Mouse (Mus musculus) forebrain, postnatal 0 days (tissue): ENCODE measurements around the gene Slc25a36. TPM values are rescaled to one million over a fixed set of nuclear protein-coding genes. Genes with fewer than 3 reads are reported as not detected.

ENCODE experiments used
- ATAC-seq: fragments of 200-750 bp; cut with Nextera tagmentation; 2 replicates; pipeline ENCODE4 v1.8.0; 2017; ENCODE audit warnings: mild to moderate bottlenecking, moderate library complexity
- DNase-seq: peaks from one replicate; pipeline ENCODE4 v3.0.0-alpha.2; 2015
- H3K27ac ChIP-seq: fragments of 300-500 bp; sonication (generic); 2 replicates; pipeline ENCODE4 v1.5.1; 2014; ENCODE audit warnings: low read depth, mild to moderate bottlenecking, antibody characterized with exemption, low read length, moderate library complexity, mixed read lengths
- H3K27me3 ChIP-seq: fragments of 300-500 bp; sonication (generic); 2 replicates; pipeline ENCODE4 v1.6.1; 2014; ENCODE audit warnings: mild to moderate bottlenecking, low read length, mixed read lengths; ENCODE audit not compliant: insufficient read depth
- H3K36me3 ChIP-seq: fragments of 300-500 bp; sonication (generic); 2 replicates; pipeline ENCODE4 v1.6.1; 2014; ENCODE audit warnings: mild to moderate bottlenecking, moderate library complexity; ENCODE audit not compliant: insufficient read depth
- H3K4me1 ChIP-seq: fragments of 300-500 bp; sonication (generic); 2 replicates; pipeline ENCODE4 v1.6.1; 2014; ENCODE audit warnings: antibody characterized with exemption; ENCODE audit not compliant: insufficient read depth
- H3K4me2 ChIP-seq: fragments of 300-500 bp; sonication (generic); 2 replicates; pipeline ENCODE4 v1.6.1; 2014; ENCODE audit warnings: low read depth, mild to moderate bottlenecking, moderate library complexity
- H3K4me3 ChIP-seq: fragments of 300-500 bp; sonication (generic); 2 replicates; pipeline ENCODE4 v1.5.1; 2014; ENCODE audit warnings: low read depth, low read length, mixed read lengths
- H3K9ac ChIP-seq: fragments of 300-500 bp; sonication (generic); 2 replicates; pipeline ENCODE4 v1.6.1; 2014; ENCODE audit warnings: mild to moderate bottlenecking
- H3K9me3 ChIP-seq: fragments of 300-500 bp; sonication (generic); 2 replicates; pipeline ENCODE4 v1.6.1; 2016; ENCODE audit warnings: low read length
- CTCF ChIP-seq: sonication (generic); IDR thresholded peaks from 2 replicates; pipeline ENCODE4 v1.5.1; 2016; ENCODE audit warnings: antibody characterized with exemption, control low read depth, low read depth
- WGBS: fragments of 180-500 bp; shearing (Covaris S2); extraction: QIAGEN DNeasy Blood & Tissue Kit; methylation state at CpG from one replicate; pipeline ENCODE4 v1.1.7; 2014; 5-methylcytosine and 5-hydroxymethylcytosine counted together
- polyA plus RNA-seq: library from polyadenylated mRNA; unstranded; fragments of >200 nt; fragmentation: Nextera tagmentation; extraction: Ambion mirVana; gene quantifications from 2 replicates; pipeline ENCODE4 v1.2.1, GENCODE M21; 2015
- total RNA-seq: library from RNA; depleted of rRNA; stranded (reverse); fragments of >200 nt; gene quantifications from 2 replicates; pipeline ENCODE4 v1.2.3, GENCODE M21; 2014

Gene Slc25a36
- total and polyA plus RNA-seq, 2 experiments from 2014 or later, result 54.6 to 138 TPM

- Histone ChIP-seq H3K27me3 (no peaks in the 10 kb centered on the region), H3K4me3 (no peak overlapping the region), H3K27ac (no peak overlapping the region), H3K4me1 (no peaks in the 10 kb centered on the region), H3K36me3 (no peaks in the 10 kb centered on the region), H3K9ac (no peak overlapping the region), H3K9me3 (no peaks in the 10 kb centered on the region), H3K4me2 (no peak overlapping the region)
- no peak for TF ChIP-seq CTCF
- 40% methylated on average over 4 of the region's 4 CpGs for WGBS
- DNase-seq, result peak; percentile 22
- ATAC-seq, result no peak
Observed at GRCm38 (mm10) chr9:97065885-97066284, 45.1 kb downstream of the Slc25a36 start.

GRCm38 (mm10) chr9:97065216-97065615 lies 45.7 kb downstream of the Slc25a36 start:
- no peak overlapping the region for H3K9ac ChIP-seq
- no peak overlapping the region for H3K27ac ChIP-seq
- H3K36me3 ChIP-seq, result no peaks in the 10 kb centered on the region
- H3K4me1 ChIP-seq, result no peaks in the 10 kb centered on the region
- H3K9me3 ChIP-seq, result no peaks in the 10 kb centered on the region
- no peaks in the 10 kb centered on the region for H3K27me3 ChIP-seq
- no peak overlapping the region for H3K4me3 ChIP-seq
- WGBS, result 60% methylated on average over 5 of the region's 5 CpGs
- DNase-seq, result no peak
- no peak overlapping the region for H3K4me2 ChIP-seq
- TF ChIP-seq CTCF, result no peak
- ATAC-seq, result no peak

GRCm38 (mm10) chr9:97064161-97064560 lies 46.8 kb downstream of the Slc25a36 start:
- no peaks in the 10 kb centered on the region for H3K4me1 ChIP-seq
- no peak overlapping the region for H3K4me2 ChIP-seq
- no peaks in the 10 kb centered on the region for H3K9me3 ChIP-seq
- H3K27me3 ChIP-seq, result no peaks in the 10 kb centered on the region
- DNase-seq (no peak), ATAC-seq (no peak)
- H3K27ac ChIP-seq, result no peak overlapping the region
- no peaks in the 10 kb centered on the region for H3K36me3 ChIP-seq
- no peak for TF ChIP-seq CTCF
- no peak overlapping the region for H3K4me3 ChIP-seq
- no peak overlapping the region for H3K9ac ChIP-seq
- 93% methylated on average over 1 of the region's 1 CpGs for WGBS

- 95% methylated on average over 9 of the region's 9 CpGs for WGBS
- no peak for TF ChIP-seq CTCF
- no peaks in the 10 kb centered on the region for H3K4me1 ChIP-seq
Observed at GRCm38 (mm10) chr9:97061696-97062095, 49.3 kb downstream of the Slc25a36 start.

GRCm38 (mm10) chr9:97056541-97057338 lies 54.2 kb downstream of the Slc25a36 start:
- Histone ChIP-seq H3K4me1 (no peaks in the 10 kb centered on the region), H3K9ac (no peak overlapping the region), H3K27ac (no peak overlapping the region), H3K36me3 (no peaks in the 10 kb centered on the region), H3K4me3 (no peak overlapping the region), H3K4me2 (no peak overlapping the region), H3K27me3 (no peaks in the 10 kb centered on the region), H3K9me3 (no peaks in the 10 kb centered on the region)
- ATAC-seq (no peak), DNase-seq (no peak)
- TF ChIP-seq CTCF, result no peak
- 79% methylated on average over 18 of the region's 18 CpGs for WGBS

More at GRCm38 (mm10) chr9:97061696-97062095, 49.3 kb downstream of the Slc25a36 start:
- Histone ChIP-seq H3K27ac (no peak overlapping the region), H3K9ac (no peak overlapping the region), H3K4me3 (no peak overlapping the region), H3K9me3 (no peaks in the 10 kb centered on the region), H3K4me2 (no peak overlapping the region), H3K27me3 (no peaks in the 10 kb centered on the region), H3K36me3 (no peaks in the 10 kb centered on the region)
- ATAC-seq, result no peak
- DNase-seq, result no peak

GRCm38 (mm10) chr9:97055906-97056305 lies 55.1 kb downstream of the Slc25a36 start:
- TF ChIP-seq CTCF, result no peak
- Histone ChIP-seq H3K36me3 (no peaks in the 10 kb centered on the region), H3K4me2 (no peak overlapping the region), H3K4me1 (no peaks in the 10 kb centered on the region), H3K27ac (no peak overlapping the region), H3K9ac (no peak overlapping the region), H3K4me3 (no peak overlapping the region), H3K27me3 (no peaks in the 10 kb centered on the region), H3K9me3 (no peaks in the 10 kb centered on the region)
- DNase-seq, result no peak
- 54% methylated on average over 14 of the region's 14 CpGs for WGBS
- ATAC-seq, result no peak

- H3K9ac ChIP-seq, result no peak overlapping the region
- no peak for DNase-seq
Observed at GRCm38 (mm10) chr9:97051176-97051575, 59.8 kb downstream of the Slc25a36 start.

More at GRCm38 (mm10) chr9:97051176-97051575, 59.8 kb downstream of the Slc25a36 start:
- Histone ChIP-seq H3K9me3 (no peaks in the 10 kb centered on the region), H3K36me3 (no peaks in the 10 kb centered on the region), H3K4me2 (no peak overlapping the region), H3K4me3 (no peak overlapping the region), H3K4me1 (no peaks in the 10 kb centered on the region), H3K27me3 (no peaks in the 10 kb centered on the region), H3K27ac (no peak overlapping the region)
- ATAC-seq, result peak; percentile 10; the same call in 1 of the 2 replicates
- WGBS, result 18% methylated on average over 8 of the region's 8 CpGs
- no peak for TF ChIP-seq CTCF
